Mouse (Mus musculus) thymus, adult 2 months (tissue): ENCODE results near the gene Bahcc1. TPM values are rescaled to one million over a fixed set of nuclear protein-coding genes. Genes with fewer than 3 reads are reported as not detected.

Experiments used
- DNase-seq: peaks from one replicate; pipeline ENCODE4 v3.0.0; 2021
- H3K27ac ChIP-seq: fragments of 200-500 bp; 2 replicates; pipeline ENCODE4 v1.5.1; 2012; ENCODE audit warnings: low read length, control low read depth; ENCODE audit not compliant: control insufficient read depth, insufficient read depth
- H3K27me3 ChIP-seq: fragments of 200-500 bp; 2 replicates; pipeline ENCODE4 v1.6.1; 2012; ENCODE audit warnings: mild to moderate bottlenecking, low read length, moderate library complexity, mixed read lengths; ENCODE audit not compliant: control insufficient read depth, insufficient read depth
- H3K36me3 ChIP-seq: fragments of 200-500 bp; 2 replicates; pipeline ENCODE4 v1.6.1; 2012; ENCODE audit warnings: mild to moderate bottlenecking, low read length, moderate library complexity; ENCODE audit not compliant: control insufficient read depth, insufficient read depth
- H3K4me1 ChIP-seq: fragments of 200-500 bp; replicated peaks from 2 replicates; pipeline ENCODE4 v1.6.1; 2012; ENCODE audit warnings: low read length; ENCODE audit not compliant: control insufficient read depth, insufficient read depth
- H3K4me3 ChIP-seq: fragments of 200-500 bp; 2 replicates; pipeline ENCODE4 v1.5.1; 2012; ENCODE audit warnings: mild to moderate bottlenecking, low read length, control low read depth, moderate library complexity; ENCODE audit not compliant: control insufficient read depth, insufficient read depth
- CTCF ChIP-seq: fragments of 200-500 bp; IDR thresholded peaks from 2 replicates; pipeline ENCODE4 v1.5.1; 2012; ENCODE audit warnings: mild to moderate bottlenecking, control low read depth, low read length, moderate library complexity, borderline replicate concordance; ENCODE audit not compliant: control insufficient read depth, poor library complexity, insufficient read depth; ENCODE audit errors: extremely low read depth
- POLR2A ChIP-seq: fragments of 200-500 bp; IDR thresholded peaks from 2 replicates; pipeline ENCODE4 v1.6.1; 2012; ENCODE audit warnings: mild to moderate bottlenecking, low read length, control low read depth, moderate library complexity; ENCODE audit not compliant: control insufficient read depth, poor library complexity, insufficient read depth; ENCODE audit errors: extremely low read depth
- WGBS: fragments of 180-500 bp; shearing (Covaris S2); methylation state at CpG from one replicate; pipeline ENCODE4 v1.1.7; 2018; 5-methylcytosine and 5-hydroxymethylcytosine counted together
- polyA plus RNA-seq: library from polyadenylated mRNA; depleted of rRNA; stranded (reverse); fragments of >200 nt; gene quantifications from 2 replicates; pipeline ENCODE4 v1.2.3, GENCODE M21; 2012

Bahcc1 gene
- polyA plus RNA-seq, 1 experiment = 11.0 TPM

DNA sequence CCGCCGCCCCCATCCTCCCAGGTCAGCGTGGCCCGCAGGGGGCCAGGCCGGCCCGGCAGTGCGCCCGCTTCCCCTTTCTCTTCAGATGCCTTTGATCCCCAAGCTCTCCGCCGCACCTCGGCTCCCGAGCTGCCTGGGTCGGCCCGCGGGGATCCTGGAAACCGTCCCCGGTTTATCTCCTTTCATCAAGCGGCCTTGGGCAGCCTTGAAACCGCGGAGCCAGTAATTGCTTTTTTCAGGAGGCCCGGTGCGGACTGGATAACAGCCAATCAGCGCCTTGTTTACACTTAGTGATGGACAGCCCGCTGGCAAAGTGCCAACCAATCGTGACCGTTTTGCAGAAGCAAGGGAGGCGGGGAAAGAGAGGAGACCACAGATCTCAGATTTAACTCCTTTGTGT, 1.4 kb upstream of the Bahcc1 start:
- TF ChIP-seq CTCF (no peak), POLR2A (no peak)
- Histone ChIP-seq H3K27ac (no peak overlapping the region), H3K27me3 (no peaks in the 10 kb centered on the region), H3K4me1 (peaks cover 63% of the 10 kb centered on the region), H3K4me3 (peak overlapping the region; percentile 69), H3K36me3 (no peaks in the 10 kb centered on the region)
- DNase-seq = peak; percentile 83
- under 1% methylated on average over 27 of the region's 27 CpGs for WGBS

GRCm38 (mm10) chr11:120233441-120234135, 841 bp downstream of the Bahcc1 start:
- DNase-seq = peak; percentile 33
- H3K4me1 ChIP-seq = peaks cover 51% of the 10 kb centered on the region
- peak overlapping the region; percentile 83 for H3K4me3 ChIP-seq
- TF ChIP-seq POLR2A = no peak
- TF ChIP-seq CTCF = no peak
- H3K27me3 ChIP-seq = no peaks in the 10 kb centered on the region; the same call in 1 of the 2 replicates
- no peak overlapping the region for H3K27ac ChIP-seq
- under 1% methylated on average over 51 of the region's 51 CpGs for WGBS
- no peaks in the 10 kb centered on the region for H3K36me3 ChIP-seq

DNA sequence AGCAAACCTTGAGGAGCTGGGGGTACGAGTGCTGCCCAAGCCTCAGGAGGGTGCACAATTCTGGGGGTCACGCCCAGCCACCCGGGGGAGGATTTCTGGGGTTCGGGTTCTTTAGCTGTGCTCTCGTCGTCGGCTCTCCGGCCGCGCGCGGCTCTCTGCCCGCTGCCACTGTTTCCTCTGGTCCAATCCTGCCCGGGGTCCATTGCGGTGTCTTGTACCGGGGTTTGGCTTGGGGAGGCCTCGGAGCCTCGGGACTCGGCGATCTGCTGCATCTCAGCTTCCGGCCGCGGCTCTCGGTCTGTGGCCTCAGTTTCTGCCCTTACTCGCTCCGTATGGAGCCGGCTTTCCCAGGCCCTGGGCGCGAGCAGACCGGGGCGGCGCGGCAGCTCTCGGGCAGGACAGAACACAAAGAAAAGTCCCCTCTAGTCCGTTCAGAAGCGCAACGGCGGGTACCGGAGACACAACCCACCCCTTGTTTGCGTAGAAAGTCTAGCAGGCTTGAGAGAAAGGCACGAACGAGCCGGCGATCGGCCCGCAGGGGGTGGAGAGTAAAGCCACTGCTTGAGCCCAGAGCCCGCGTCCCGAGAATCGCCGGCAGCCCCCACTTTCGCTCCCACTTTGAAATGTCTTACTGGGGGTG, 1.5 kb downstream of the Bahcc1 start:
- DNase-seq = peak; percentile 48
- WGBS = under 1% methylated on average over 52 of the region's 52 CpGs
- peaks cover 51% of the 10 kb centered on the region for H3K4me1 ChIP-seq
- no peaks in the 10 kb centered on the region for H3K36me3 ChIP-seq
- peak overlapping the region; percentile 83 for H3K4me3 ChIP-seq
- TF ChIP-seq POLR2A = no peak
- TF ChIP-seq CTCF = no peak
- H3K27me3 ChIP-seq = no peaks in the 10 kb centered on the region; the same call in 1 of the 2 replicates
- H3K27ac ChIP-seq = no peak overlapping the region

GRCm38 (mm10) chr11:120234776-120235181, 2.0 kb downstream of the Bahcc1 start:
- Histone ChIP-seq H3K36me3 (no peaks in the 10 kb centered on the region), H3K27me3 (no peaks in the 10 kb centered on the region; the same call in 1 of the 2 replicates), H3K4me3 (peak overlapping the region; percentile 83), H3K27ac (no peak overlapping the region), H3K4me1 (peaks cover 53% of the 10 kb centered on the region)
- DNase-seq = no peak
- under 1% methylated on average over 39 of the region's 39 CpGs for WGBS
- TF ChIP-seq CTCF (no peak), POLR2A (no peak)

DNA sequence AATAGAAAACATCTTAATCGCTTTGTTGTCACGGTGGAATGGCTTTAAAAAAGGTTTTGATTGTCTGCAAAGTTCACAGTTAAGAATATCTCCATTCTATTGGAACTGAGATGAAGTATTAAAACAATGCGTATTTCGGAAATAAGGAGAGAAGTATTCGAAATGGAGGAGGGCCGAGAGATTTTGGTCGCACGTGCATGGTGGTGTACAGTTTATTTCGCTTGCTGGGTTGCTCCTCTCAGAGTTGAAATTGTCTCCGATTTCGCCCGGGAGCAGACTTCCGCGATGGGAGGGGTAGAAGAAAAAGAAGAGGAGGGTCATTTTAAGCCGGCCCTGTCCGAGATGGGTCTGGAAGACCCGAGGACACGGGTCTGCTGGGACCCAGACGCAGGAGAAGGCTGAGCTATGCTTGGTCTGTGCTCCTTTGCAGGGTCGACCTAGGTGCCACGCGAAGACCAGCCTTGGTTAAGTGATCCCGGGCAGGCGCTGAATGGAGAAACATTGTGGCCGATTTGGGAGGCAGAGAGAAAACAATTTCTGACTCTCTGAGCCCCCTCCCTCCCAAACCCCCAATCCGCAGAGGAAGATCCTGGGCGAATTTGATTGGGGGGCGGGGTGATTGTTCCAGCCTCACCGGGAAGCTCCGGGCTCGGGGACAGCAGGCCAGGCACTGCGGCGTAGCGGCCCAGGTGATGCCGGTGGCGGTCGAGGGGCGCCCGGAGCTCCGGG, 2.8 kb downstream of the Bahcc1 start:
- peak; percentile 19 for DNase-seq
- no peaks in the 10 kb centered on the region for H3K36me3 ChIP-seq
- under 1% methylated on average over 40 of the region's 40 CpGs for WGBS
- peaks cover 46% of the 10 kb centered on the region for H3K4me1 ChIP-seq
- peak overlapping the region; percentile 45 for H3K4me3 ChIP-seq
- no peaks in the 10 kb centered on the region; the same call in 1 of the 2 replicates for H3K27me3 ChIP-seq
- no peak overlapping the region for H3K27ac ChIP-seq
- TF ChIP-seq POLR2A = no peak
- no peak for TF ChIP-seq CTCF

DNA sequence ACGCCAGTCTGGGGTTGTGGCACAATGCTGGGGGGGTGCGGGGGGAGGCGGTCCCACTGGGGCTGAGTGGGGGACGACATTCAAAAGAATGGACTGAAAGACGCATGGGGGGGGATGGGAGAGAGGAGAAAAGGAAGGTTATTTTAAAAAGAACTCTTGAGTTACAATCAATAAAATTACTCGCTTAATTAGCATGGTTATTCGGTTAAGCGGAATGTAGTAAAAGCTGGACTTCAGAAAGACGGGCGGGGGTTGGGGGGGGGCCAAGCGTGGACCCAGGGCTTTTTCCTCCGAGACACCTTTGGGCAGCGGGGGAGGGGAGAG, 3.3 kb downstream of the Bahcc1 start:
- Histone ChIP-seq H3K27ac (no peak overlapping the region), H3K27me3 (no peaks in the 10 kb centered on the region; the same call in 1 of the 2 replicates), H3K4me1 (peaks cover 41% of the 10 kb centered on the region), H3K4me3 (peak overlapping the region; percentile 73), H3K36me3 (no peaks in the 10 kb centered on the region)
- no peak for DNase-seq
- WGBS = 2% methylated on average over 13 of the region's 13 CpGs
- TF ChIP-seq POLR2A (no peak), CTCF (no peak)
